8 mouse cellular contexts compared by ENCODE assay signal in the genomic region with DNA sequence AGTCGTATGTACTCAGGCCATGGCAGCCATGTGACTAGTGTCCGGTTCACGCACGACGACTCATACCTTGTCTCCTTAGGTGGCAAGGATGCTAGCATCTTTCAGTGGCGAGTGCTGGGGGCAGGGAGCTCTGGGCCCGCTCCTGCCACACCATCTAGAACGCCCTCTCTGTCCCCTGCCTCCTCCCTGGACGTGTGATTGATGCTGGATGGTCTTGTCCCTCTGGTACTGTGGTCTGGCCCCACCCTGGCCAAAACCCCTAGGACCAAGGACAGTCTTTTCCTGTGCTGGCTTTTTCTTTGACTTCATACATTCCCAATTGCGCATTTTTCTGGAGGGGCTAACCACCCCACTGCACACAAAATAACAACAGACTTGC. TPM values are rescaled to one million over a fixed set of nuclear protein-coding genes. Genes with fewer than 3 reads are reported as not detected.
DNase-seq lines count a peak whose midpoint lies in the region; ATAC-seq and TF ChIP-seq lines count a peak whose summit lies in the region.

No protein-coding gene starts in this region.

- peak overlapping the region; percentile 60 for H3K4me2 ChIP-seq in kidney, embryonic 14.5 days (replicated peaks; ENCODE audit: low read depth, low read length)
- H3K4me2 ChIP-seq in heart, postnatal 0 days (ENCODE audit: low read depth, low read length) = peak overlapping the region; percentile 68
- peak overlapping the region; percentile 73 for H3K4me2 ChIP-seq in midbrain, embryonic 11.5 days

- peak overlapping the region; percentile 99 for H3K27ac ChIP-seq in kidney, embryonic 14.5 days (ENCODE audit: low read depth, low read length)
- H3K27ac ChIP-seq in bone marrow, adult 2 months (ENCODE audit: control insufficient read depth, insufficient read depth, low read depth, low read length, poor library complexity) = peak overlapping the region; percentile 46
- peak overlapping the region; percentile 26 for H3K27ac ChIP-seq in heart, postnatal 0 days (ENCODE audit: low read depth)
- peak overlapping the region; percentile 67 for H3K27ac ChIP-seq in midbrain, embryonic 11.5 days (ENCODE audit: low read depth, low read length)

- DNase-seq in kidney, postnatal 4 days = no peak
- DNase-seq in heart, postnatal 0 days (ENCODE audit: low spot score) = no peak
- peak; percentile 91 for DNase-seq in midbrain, embryonic 11.5 days (ENCODE audit: low spot score, missing footprints)
- no peak for DNase-seq in layer of hippocampus, postnatal 10 days (ENCODE audit: low spot score in 2 of 2)
- DNase-seq in layer of hippocampus, postnatal 36 days = no peak
- DNase-seq in frontal cortex, postnatal 10 days (ENCODE audit: low spot score in 2 of 2) = no peak

- no peak for TF ChIP-seq POLR2A in bone marrow, adult 2 months (IDR thresholded peaks at IDR 0.05; ENCODE audit: borderline replicate concordance, control insufficient read depth, low read depth, low read length)

- peaks cover 43% of the 10 kb centered on the region for H3K36me3 ChIP-seq in kidney, embryonic 14.5 days (ENCODE audit: control insufficient read depth, insufficient read depth, low read length)
- peaks cover 38% of the 10 kb centered on the region for H3K36me3 ChIP-seq in heart, postnatal 0 days (replicated peaks; ENCODE audit: control insufficient read depth, insufficient read depth, low read length)
- H3K36me3 ChIP-seq in midbrain, embryonic 11.5 days (ENCODE audit: control insufficient read depth, insufficient read depth, low read length) = peaks cover 6% of the 10 kb centered on the region; the same call in 1 of the 2 replicates

- WGBS in kidney, embryonic 14.5 days = 22% methylated on average over 10 of the region's 10 CpGs
- WGBS in bone marrow, adult 2 months = 53% methylated on average over 10 of the region's 10 CpGs
- WGBS in heart, postnatal 0 days = 47% methylated on average over 10 of the region's 10 CpGs
- WGBS in midbrain, embryonic 11.5 days = 31% methylated on average over 10 of the region's 10 CpGs

- no peaks in the 10 kb centered on the region for H3K27me3 ChIP-seq in kidney, embryonic 14.5 days (ENCODE audit: control insufficient read depth, insufficient read depth, low read length)
- no peaks in the 10 kb centered on the region for H3K27me3 ChIP-seq in heart, postnatal 0 days (ENCODE audit: control insufficient read depth, insufficient read depth, low read length)
- H3K27me3 ChIP-seq in midbrain, embryonic 11.5 days (ENCODE audit: control insufficient read depth, insufficient read depth, low read length) = no peaks in the 10 kb centered on the region

- TF ChIP-seq CTCF in bone marrow, adult 2 months (IDR thresholded peaks at IDR 0.05; ENCODE audit: control insufficient read depth, insufficient read depth, low read length) = no peak
- TF ChIP-seq CTCF in heart, postnatal 0 days (IDR thresholded peaks at IDR 0.05; ENCODE audit: low read depth) = no peak

- peaks cover 23% of the 10 kb centered on the region for H3K4me1 ChIP-seq in kidney, embryonic 14.5 days (ENCODE audit: control insufficient read depth, insufficient read depth, low read length)
- peaks cover 5% of the 10 kb centered on the region; the same call in 1 of the 2 replicates for H3K4me1 ChIP-seq in bone marrow, adult 2 months (ENCODE audit: control insufficient read depth, insufficient read depth, low read length)
- H3K4me1 ChIP-seq in heart, postnatal 0 days (ENCODE audit: control insufficient read depth, insufficient read depth) = peaks cover 20% of the 10 kb centered on the region; the same call in 1 of the 2 replicates
- peaks cover 15% of the 10 kb centered on the region for H3K4me1 ChIP-seq in midbrain, embryonic 11.5 days (ENCODE audit: control insufficient read depth, insufficient read depth, low read length)

- peak overlapping the region; percentile 97 for H3K4me3 ChIP-seq in kidney, embryonic 14.5 days (ENCODE audit: low read length)
- H3K4me3 ChIP-seq in bone marrow, adult 2 months (replicated peaks; ENCODE audit: control insufficient read depth, low read depth, low read length) = peak overlapping the region; percentile 21
- H3K4me3 ChIP-seq in heart, postnatal 0 days (ENCODE audit: low read depth, low read length) = peak overlapping the region; percentile 68
- H3K4me3 ChIP-seq in midbrain, embryonic 11.5 days (ENCODE audit: low read depth, low read length) = peak overlapping the region; percentile 98

- TF ChIP-seq EP300 in heart, postnatal 0 days (IDR thresholded peaks at IDR 0.05; ENCODE audit: low read depth) = no peak

- peak; percentile 29 for ATAC-seq in kidney, embryonic 14.5 days (ENCODE audit: low FRiP score, low TSS enrichment)
- no peak for ATAC-seq in heart, postnatal 0 days (ENCODE audit: insufficient read depth, low read depth)
- peak; percentile 45 for ATAC-seq in midbrain, embryonic 11.5 days (ENCODE audit: low FRiP score)

- no peaks in the 10 kb centered on the region for H3K9me3 ChIP-seq in kidney, embryonic 14.5 days (ENCODE audit: control insufficient read depth, low read length)
- H3K9me3 ChIP-seq in heart, postnatal 0 days (replicated peaks; ENCODE audit: control insufficient read depth, low read length) = no peaks in the 10 kb centered on the region
- no peaks in the 10 kb centered on the region for H3K9me3 ChIP-seq in midbrain, embryonic 11.5 days (ENCODE audit: control insufficient read depth, low read length)

- H3K9ac ChIP-seq in kidney, embryonic 14.5 days (ENCODE audit: low read depth, low read length) = peak overlapping the region; percentile 99
- H3K9ac ChIP-seq in heart, postnatal 0 days (replicated peaks; ENCODE audit: low read depth, low read length) = peak overlapping the region; percentile 94
- peak overlapping the region; percentile 95 for H3K9ac ChIP-seq in midbrain, embryonic 11.5 days (ENCODE audit: low read length)

RNA-seq across cellular contexts. Expression of a gene that starts 0.6 kb away (rescaled TPM):
- polyA plus RNA-seq in kidney, embryonic 14.5 days (2014; fragmentation: Nextera tagmentation; extraction: Ambion mirVana) = 45.3 and 67.2 TPM in 2 replicates
- 67.4 and 91.6 TPM in 2 replicates for polyA plus RNA-seq in bone marrow, adult 2 months (2011; ENCODE audit: insufficient read depth, insufficient read length, low replicate concordance, missing spikeins)
- 55.1 and 57.9 TPM in 2 replicates for total RNA-seq in heart, postnatal 0 days (2014; rRNA removed; ENCODE audit: low replicate concordance)
- 47.6 and 51.5 TPM in 2 replicates for polyA plus RNA-seq in heart, postnatal 0 days (2015; fragmentation: Nextera tagmentation; extraction: Ambion mirVana)
- 50.9 and 56.0 TPM in 2 replicates for polyA plus RNA-seq in midbrain, embryonic 11.5 days (2014; fragmentation: Nextera tagmentation; extraction: Ambion mirVana)
- 10 to 100 TPM; 60.6 to 67.9 TPM for total RNA-seq in layer of hippocampus, postnatal 10 days (2021)
- 10 to 100 TPM; 54.7 to 60.7 TPM for total RNA-seq in layer of hippocampus, postnatal 36 days (2021)

RNA-seq across cellular contexts. Expression of a gene that starts 11.8 kb away (rescaled TPM):
- 17.6 and 18.7 TPM in 2 replicates for polyA plus RNA-seq in kidney, embryonic 14.5 days (2014; fragmentation: Nextera tagmentation; extraction: Ambion mirVana)
- polyA plus RNA-seq in bone marrow, adult 2 months (2011; ENCODE audit: insufficient read depth, insufficient read length, low replicate concordance, missing spikeins) = 31.1 and 54.7 TPM in 2 replicates
- total RNA-seq in heart, postnatal 0 days (2014; rRNA removed; ENCODE audit: low replicate concordance) = 6.7 and 21.0 TPM in 2 replicates
- polyA plus RNA-seq in heart, postnatal 0 days (2015; fragmentation: Nextera tagmentation; extraction: Ambion mirVana) = 9.6 and 10.1 TPM in 2 replicates
- polyA plus RNA-seq in midbrain, embryonic 11.5 days (2014; fragmentation: Nextera tagmentation; extraction: Ambion mirVana) = 5.8 and 8.2 TPM in 2 replicates
- total RNA-seq in layer of hippocampus, postnatal 10 days (2021) = 10 to 100 TPM; 11.0 to 11.9 TPM
- 10 to 100 TPM; 10.9 to 11.8 TPM for total RNA-seq in layer of hippocampus, postnatal 36 days (2021)

RNA-seq across cellular contexts. Expression of a gene that starts 12.0 kb away (rescaled TPM):
- polyA plus RNA-seq in kidney, embryonic 14.5 days (2014; fragmentation: Nextera tagmentation; extraction: Ambion mirVana) = 1.2 and 2.0 TPM in 2 replicates
- polyA plus RNA-seq in bone marrow, adult 2 months (2011; ENCODE audit: insufficient read depth, insufficient read length, low replicate concordance, missing spikeins) = 3.6 and 9.7 TPM in 2 replicates
- 1.5 and 10.2 TPM in 2 replicates for total RNA-seq in heart, postnatal 0 days (2014; rRNA removed; ENCODE audit: low replicate concordance)
- polyA plus RNA-seq in heart, postnatal 0 days (2015; fragmentation: Nextera tagmentation; extraction: Ambion mirVana) = 3.2 TPM in 2 replicates
- polyA plus RNA-seq in midbrain, embryonic 11.5 days (2014; fragmentation: Nextera tagmentation; extraction: Ambion mirVana) = 1.4 and 2.3 TPM in 2 replicates
- 1 to 10 TPM; 2.3 to 2.4 TPM for total RNA-seq in layer of hippocampus, postnatal 10 days (2021)
- total RNA-seq in layer of hippocampus, postnatal 36 days (2021) = 1 to 10 TPM; 4.0 TPM

RNA-seq across cellular contexts. Expression of a gene that starts 12.5 kb away (rescaled TPM):
- 25.1 and 31.7 TPM in 2 replicates for polyA plus RNA-seq in kidney, embryonic 14.5 days (2014; fragmentation: Nextera tagmentation; extraction: Ambion mirVana)
- 10.7 and 19.1 TPM in 2 replicates for polyA plus RNA-seq in bone marrow, adult 2 months (2011; ENCODE audit: insufficient read depth, insufficient read length, low replicate concordance, missing spikeins)
- 9.8 and 18.0 TPM in 2 replicates for total RNA-seq in heart, postnatal 0 days (2014; rRNA removed; ENCODE audit: low replicate concordance)
- 8.2 and 10.4 TPM in 2 replicates for polyA plus RNA-seq in heart, postnatal 0 days (2015; fragmentation: Nextera tagmentation; extraction: Ambion mirVana)
- polyA plus RNA-seq in midbrain, embryonic 11.5 days (2014; fragmentation: Nextera tagmentation; extraction: Ambion mirVana) = 23.5 and 28.4 TPM in 2 replicates
- total RNA-seq in layer of hippocampus, postnatal 10 days (2021) = 10 to 100 TPM; 15.6 to 16.2 TPM
- 10 to 100 TPM; 19.6 to 19.7 TPM for total RNA-seq in layer of hippocampus, postnatal 36 days (2021)

RNA-seq across cellular contexts. Expression of a gene that starts 21.0 kb away (rescaled TPM):
- polyA plus RNA-seq in kidney, embryonic 14.5 days (2014; fragmentation: Nextera tagmentation; extraction: Ambion mirVana) = 33.5 and 38.8 TPM in 2 replicates
- polyA plus RNA-seq in bone marrow, adult 2 months (2011; ENCODE audit: insufficient read depth, insufficient read length, low replicate concordance, missing spikeins) = 45.8 and 58.5 TPM in 2 replicates
- 41.5 and 54.2 TPM in 2 replicates for total RNA-seq in heart, postnatal 0 days (2014; rRNA removed; ENCODE audit: low replicate concordance)
- 26.8 and 29.1 TPM in 2 replicates for polyA plus RNA-seq in heart, postnatal 0 days (2015; fragmentation: Nextera tagmentation; extraction: Ambion mirVana)
- polyA plus RNA-seq in midbrain, embryonic 11.5 days (2014; fragmentation: Nextera tagmentation; extraction: Ambion mirVana) = 42.1 and 46.0 TPM in 2 replicates
- 100 to 1,000 TPM; 121 to 130 TPM for total RNA-seq in layer of hippocampus, postnatal 10 days (2021)
- 100 to 1,000 TPM; 165 to 175 TPM for total RNA-seq in layer of hippocampus, postnatal 36 days (2021)

Comparison
In these comparisons a context has a peak if more than half of its experiments do, and no peak if none do; other contexts are left out.
1. H3K27ac ChIP-seq: peak in every context shown above with its lines; median percentile 99 in kidney, embryonic 14.5 days; 67 in midbrain, embryonic 11.5 days; 46 in bone marrow, adult 2 months; 26 in heart, postnatal 0 days.
2. H3K4me3 ChIP-seq: peak in every context shown above with its lines; median percentile 98 in midbrain, embryonic 11.5 days; 97 in kidney, embryonic 14.5 days; 68 in heart, postnatal 0 days; 21 in bone marrow, adult 2 months.